Mouse (Mus musculus): ENCODE data around the gene Il10ra. TPM values are rescaled to one million over a fixed set of nuclear protein-coding genes. Genes with fewer than 3 reads are reported as not detected.
A peak's percentile ranks its signal among the peaks of the same experiment; 100 is the strongest.

The Il10ra gene
- polyA plus RNA-seq, 1 experiment from 2014 or later = 1.1 TPM

DNA sequence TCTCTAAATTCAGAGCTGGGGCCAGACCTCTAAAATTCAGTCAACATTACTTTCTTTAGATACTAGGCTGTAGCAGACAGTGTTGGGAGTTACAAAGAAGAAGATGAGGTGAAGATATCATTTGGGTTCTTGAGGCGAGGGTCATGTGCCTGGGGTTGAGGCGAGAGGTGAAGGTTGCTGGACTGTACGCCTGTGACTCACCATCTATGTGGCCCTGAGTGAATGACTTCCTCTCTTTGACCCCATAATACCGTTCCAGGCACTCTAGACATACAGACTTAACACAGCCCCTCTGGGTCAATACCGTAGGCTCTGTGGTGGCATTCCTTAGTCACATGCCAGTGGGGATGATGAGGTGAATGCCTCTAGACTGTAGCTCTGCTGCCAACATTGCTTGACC, 13.5 kb upstream of the Il10ra start:
- H3K36me3 ChIP-seq = no peaks in the 10 kb centered on the region
- H3K9me3 ChIP-seq = no peaks in the 10 kb centered on the region
- H3K4me3 ChIP-seq = no peak overlapping the region
- no peaks in the 10 kb centered on the region for H3K27me3 ChIP-seq
- no peak overlapping the region for H3K27ac ChIP-seq (replicated peaks)
- H3K4me2 ChIP-seq = no peak overlapping the region
- WGBS = 89% methylated on average over 5 of the region's 5 CpGs
- H3K9ac ChIP-seq = no peak overlapping the region
- ATAC-seq (ENCODE audit: low read depth) = no peak
- no peaks in the 10 kb centered on the region for H3K4me1 ChIP-seq (replicated peaks)

DNA sequence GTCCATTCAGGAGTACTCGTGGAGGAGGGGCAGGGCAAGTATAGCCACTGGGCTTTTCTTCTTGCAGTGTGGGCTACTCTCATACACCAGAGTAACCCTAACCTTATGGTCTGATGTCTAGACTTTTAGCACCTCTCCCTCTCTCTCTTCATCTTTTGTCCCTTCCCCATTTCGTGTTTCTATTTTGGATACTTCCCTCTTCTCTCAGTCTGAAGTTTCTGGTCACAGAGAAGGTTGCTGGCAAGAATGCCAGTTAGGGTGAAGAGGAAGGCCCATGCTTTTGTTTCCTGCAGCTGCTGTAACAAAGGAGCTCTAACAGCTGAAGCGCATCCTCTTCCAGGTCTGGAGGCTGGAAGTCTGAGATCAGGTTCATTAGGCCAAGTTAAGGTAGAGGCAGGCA, 11.9 kb upstream of the Il10ra start:
- H3K4me2 ChIP-seq = no peak overlapping the region
- no peaks in the 10 kb centered on the region for H3K27me3 ChIP-seq
- no peaks in the 10 kb centered on the region for H3K36me3 ChIP-seq
- 82% methylated on average over 3 of the region's 3 CpGs for WGBS
- H3K9ac ChIP-seq = no peak overlapping the region
- no peaks in the 10 kb centered on the region for H3K9me3 ChIP-seq
- no peak overlapping the region for H3K27ac ChIP-seq (replicated peaks)
- no peaks in the 10 kb centered on the region for H3K4me1 ChIP-seq (replicated peaks)
- H3K4me3 ChIP-seq = no peak overlapping the region
- ATAC-seq (ENCODE audit: low read depth) = no peak

GRCm38 (mm10) chr9:45280059-45280458, 11.1 kb upstream of the Il10ra start:
- Histone ChIP-seq H3K9me3 (no peaks in the 10 kb centered on the region), H3K27ac (replicated peaks) (no peak overlapping the region), H3K4me1 (replicated peaks) (no peaks in the 10 kb centered on the region), H3K27me3 (no peaks in the 10 kb centered on the region), H3K4me3 (no peak overlapping the region), H3K9ac (no peak overlapping the region), H3K4me2 (no peak overlapping the region), H3K36me3 (no peaks in the 10 kb centered on the region)
- ATAC-seq (ENCODE audit: low read depth) = no peak
- WGBS = 77% methylated on average over 3 of the region's 3 CpGs

GRCm38 (mm10) chr9:45274635-45275034, 5.7 kb upstream of the Il10ra start:
- H3K9me3 ChIP-seq = no peaks in the 10 kb centered on the region
- peaks cover 18% of the 10 kb centered on the region for H3K27me3 ChIP-seq
- H3K4me1 ChIP-seq (replicated peaks) = no peaks in the 10 kb centered on the region
- no peak overlapping the region for H3K4me2 ChIP-seq
- no peak overlapping the region for H3K4me3 ChIP-seq
- H3K36me3 ChIP-seq = no peaks in the 10 kb centered on the region
- no peak for ATAC-seq (ENCODE audit: low read depth)
- 93% methylated on average over 2 of the region's 2 CpGs for WGBS
- no peak overlapping the region for H3K27ac ChIP-seq (replicated peaks)
- no peak overlapping the region for H3K9ac ChIP-seq

DNA sequence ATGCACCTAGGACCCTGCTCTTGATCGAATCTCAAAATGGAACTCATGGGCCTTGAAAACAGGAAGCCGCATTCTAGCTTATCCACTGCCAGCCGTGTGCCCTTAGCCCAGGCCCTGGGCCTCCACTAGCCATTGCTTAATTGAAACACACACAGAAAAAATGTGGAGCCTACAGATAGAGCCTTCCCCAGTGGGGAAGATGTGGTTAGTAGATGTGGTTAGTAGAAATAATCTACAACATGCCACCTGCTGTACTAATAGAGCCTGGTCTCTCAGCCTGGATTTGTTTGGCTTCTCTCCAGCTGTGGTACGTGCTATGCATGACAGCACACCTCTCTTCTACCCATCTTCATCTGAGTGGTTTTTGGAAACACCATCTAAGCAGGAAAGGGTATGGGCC, 5.3 kb upstream of the Il10ra start:
- Histone ChIP-seq H3K4me2 (no peak overlapping the region), H3K27ac (replicated peaks) (0 out of 2 replicates have a peak overlapping the region, but pooled peaks have one; percentile 46), H3K4me3 (no peak overlapping the region), H3K36me3 (no peaks in the 10 kb centered on the region), H3K27me3 (peaks cover 22% of the 10 kb centered on the region), H3K9ac (no peak overlapping the region), H3K4me1 (replicated peaks) (peaks cover 2% of the 10 kb centered on the region; the same call in 1 of the 2 replicates), H3K9me3 (no peaks in the 10 kb centered on the region)
- 81% methylated on average over 4 of the region's 4 CpGs for WGBS
- ATAC-seq (ENCODE audit: low read depth) = no peak

GRCm38 (mm10) chr9:45272213-45272612, 3.3 kb upstream of the Il10ra start:
- no peaks in the 10 kb centered on the region for H3K36me3 ChIP-seq
- WGBS = 45% methylated on average over 5 of the region's 5 CpGs
- no peak overlapping the region for H3K4me3 ChIP-seq

DNA sequence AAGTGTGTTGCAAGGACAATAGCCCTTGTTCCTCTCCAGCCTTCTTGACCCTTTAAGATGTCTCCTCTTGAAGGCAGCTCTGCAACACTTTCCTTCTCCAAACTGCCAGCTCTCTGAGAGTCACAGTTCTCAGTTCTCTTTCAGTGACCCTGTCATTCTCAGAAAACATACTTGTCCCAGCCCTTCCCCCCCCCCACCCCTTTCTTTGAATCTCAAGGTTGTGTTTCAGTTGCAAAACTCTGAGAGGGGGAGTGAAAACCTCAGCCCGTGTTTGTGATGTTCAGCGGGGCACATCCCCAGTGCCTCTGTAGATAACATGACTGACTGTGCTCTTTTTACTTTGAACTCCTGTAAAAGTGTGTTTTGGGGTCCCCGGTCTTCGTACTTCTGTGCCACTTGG, 870 bp downstream of the Il10ra start:
- Histone ChIP-seq H3K27me3 (peaks cover 42% of the 10 kb centered on the region), H3K9me3 (no peaks in the 10 kb centered on the region), H3K27ac (replicated peaks) (no peak overlapping the region), H3K9ac (no peak overlapping the region), H3K4me3 (no peak overlapping the region), H3K36me3 (no peaks in the 10 kb centered on the region), H3K4me1 (replicated peaks) (peaks cover 12% of the 10 kb centered on the region), H3K4me2 (no peak overlapping the region)
- WGBS = 69% methylated on average over 4 of the region's 4 CpGs
- ATAC-seq (ENCODE audit: low read depth) = no peak

More at GRCm38 (mm10) chr9:45272213-45272612, 3.3 kb upstream of the Il10ra start:
- Histone ChIP-seq H3K4me1 (replicated peaks) (peaks cover 12% of the 10 kb centered on the region), H3K27ac (replicated peaks) (no peak overlapping the region), H3K9ac (no peak overlapping the region), H3K9me3 (no peaks in the 10 kb centered on the region), H3K4me2 (no peak overlapping the region), H3K27me3 (peaks cover 42% of the 10 kb centered on the region)
- ATAC-seq (ENCODE audit: low read depth) = no peak

DNA sequence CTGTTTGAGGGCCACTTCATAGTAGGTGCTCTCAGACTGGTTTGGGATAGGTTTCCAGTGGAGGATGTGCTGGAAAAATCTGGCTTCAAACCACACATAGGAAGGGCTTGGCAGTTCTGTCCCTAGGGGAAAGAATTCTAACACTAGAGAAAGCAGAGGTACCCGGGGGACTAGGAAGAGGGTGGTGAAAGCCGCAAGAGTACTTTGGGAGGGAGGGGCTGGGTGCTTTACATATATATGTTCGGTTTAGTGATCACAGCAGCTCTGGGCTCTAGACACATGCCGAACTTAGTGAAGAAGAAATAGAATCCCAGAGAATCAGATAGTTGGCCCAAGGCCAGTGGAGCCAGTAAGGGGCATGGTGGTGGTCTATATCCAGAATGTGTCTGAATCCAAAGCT, 1.9 kb downstream of the Il10ra start:
- Histone ChIP-seq H3K4me1 (replicated peaks) (peaks cover 12% of the 10 kb centered on the region), H3K4me2 (no peak overlapping the region), H3K27ac (replicated peaks) (no peak overlapping the region), H3K27me3 (peaks cover 42% of the 10 kb centered on the region), H3K9me3 (no peaks in the 10 kb centered on the region), H3K36me3 (no peaks in the 10 kb centered on the region), H3K4me3 (no peak overlapping the region), H3K9ac (no peak overlapping the region)
- 86% methylated on average over 4 of the region's 4 CpGs for WGBS
- ATAC-seq (ENCODE audit: low read depth) = no peak

DNA sequence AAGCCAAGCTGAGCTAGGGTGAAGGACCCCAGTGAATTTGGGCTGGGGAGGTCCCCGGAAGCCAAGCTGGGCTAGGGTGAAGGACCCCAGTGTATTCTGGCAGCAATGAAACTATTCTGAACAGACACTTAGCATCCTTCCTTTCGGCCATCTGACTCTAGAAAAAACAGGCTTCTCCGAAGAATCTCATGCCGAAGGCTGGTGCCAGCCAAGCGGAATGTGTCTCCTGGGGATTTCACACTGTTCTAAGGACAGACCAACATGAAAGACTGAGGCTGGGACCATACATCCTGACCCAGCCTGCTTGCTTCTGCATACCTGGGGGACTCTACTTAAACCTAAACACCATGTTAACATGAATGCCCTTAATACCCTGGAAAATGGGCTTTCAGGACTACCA, 7.1 kb downstream of the Il10ra start:
- Histone ChIP-seq H3K4me2 (no peak overlapping the region), H3K9me3 (no peaks in the 10 kb centered on the region), H3K9ac (no peak overlapping the region), H3K4me1 (replicated peaks) (no peaks in the 10 kb centered on the region; the same call in 1 of the 2 replicates), H3K27me3 (no peaks in the 10 kb centered on the region), H3K36me3 (no peaks in the 10 kb centered on the region), H3K27ac (replicated peaks) (no peak overlapping the region), H3K4me3 (no peak overlapping the region)
- no peak for ATAC-seq (ENCODE audit: low read depth)
- 73% methylated on average over 5 of the region's 5 CpGs for WGBS

DNA sequence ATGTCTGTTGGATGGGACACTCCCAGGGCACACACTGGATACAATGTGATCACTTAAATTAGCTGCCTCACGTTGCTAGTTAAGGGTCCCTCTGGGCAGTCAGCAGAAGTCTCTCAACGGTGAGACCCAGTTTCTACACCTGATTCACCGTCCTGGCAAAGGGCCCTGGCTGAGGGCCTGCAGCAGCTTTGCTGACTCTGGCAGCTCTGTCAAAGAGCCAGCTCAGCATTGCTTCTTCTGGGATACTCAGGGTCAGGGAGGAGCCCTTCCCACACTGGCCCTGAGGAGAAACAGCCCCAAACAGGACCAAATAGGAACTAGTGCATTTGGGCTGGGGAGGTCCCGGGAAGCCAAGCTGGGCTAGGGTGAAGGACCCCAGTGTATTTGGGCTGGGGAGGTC, 7.5 kb downstream of the Il10ra start:
- 57% methylated on average over 4 of the region's 4 CpGs for WGBS
- Histone ChIP-seq H3K9ac (no peak overlapping the region), H3K4me2 (no peak overlapping the region), H3K36me3 (no peaks in the 10 kb centered on the region), H3K27me3 (no peaks in the 10 kb centered on the region), H3K27ac (replicated peaks) (no peak overlapping the region), H3K4me3 (no peak overlapping the region), H3K9me3 (no peaks in the 10 kb centered on the region), H3K4me1 (replicated peaks) (no peaks in the 10 kb centered on the region; the same call in 1 of the 2 replicates)
- no peak for ATAC-seq (ENCODE audit: low read depth)

DNA sequence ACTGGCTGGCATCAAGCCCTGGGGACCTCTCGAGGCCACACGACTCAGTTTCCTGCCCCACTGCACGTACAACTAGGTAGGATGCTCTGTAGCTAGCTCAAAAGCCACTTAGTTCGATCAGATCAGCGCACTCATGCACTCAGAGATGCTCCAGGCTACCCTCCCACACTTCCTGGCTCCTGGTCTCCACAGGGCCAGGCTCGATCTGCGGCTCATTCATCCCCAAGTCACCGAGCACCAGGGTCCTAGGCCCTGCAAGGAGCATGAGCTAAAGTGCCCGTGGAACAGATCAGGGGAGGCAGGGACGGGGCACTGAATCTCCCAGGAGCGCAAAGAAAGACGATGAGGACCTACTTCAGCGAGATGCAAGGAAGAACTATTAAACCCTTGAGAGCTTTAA, 9.9 kb downstream of the Il10ra start:
- Histone ChIP-seq H3K27me3 (no peaks in the 10 kb centered on the region), H3K4me1 (replicated peaks) (no peaks in the 10 kb centered on the region; the same call in 1 of the 2 replicates), H3K9ac (no peak overlapping the region), H3K4me2 (no peak overlapping the region), H3K36me3 (no peaks in the 10 kb centered on the region), H3K9me3 (no peaks in the 10 kb centered on the region), H3K4me3 (no peak overlapping the region), H3K27ac (replicated peaks) (no peak overlapping the region)
- ATAC-seq (ENCODE audit: low read depth) = no peak
- WGBS = 90% methylated on average over 13 of the region's 13 CpGs

- no peaks in the 10 kb centered on the region for H3K36me3 ChIP-seq
- no peak overlapping the region for H3K4me2 ChIP-seq
- no peaks in the 10 kb centered on the region for H3K4me1 ChIP-seq (replicated peaks)
- no peak overlapping the region for H3K9ac ChIP-seq
- H3K9me3 ChIP-seq = no peaks in the 10 kb centered on the region
- no peak overlapping the region for H3K27ac ChIP-seq (replicated peaks)
- 92% methylated on average over 5 of the region's 5 CpGs for WGBS
- ATAC-seq (ENCODE audit: low read depth) = no peak
- H3K27me3 ChIP-seq = no peaks in the 10 kb centered on the region
- H3K4me3 ChIP-seq = no peak overlapping the region
Observed at GRCm38 (mm10) chr9:45255967-45256366, 13.0 kb downstream of the Il10ra start.

DNA sequence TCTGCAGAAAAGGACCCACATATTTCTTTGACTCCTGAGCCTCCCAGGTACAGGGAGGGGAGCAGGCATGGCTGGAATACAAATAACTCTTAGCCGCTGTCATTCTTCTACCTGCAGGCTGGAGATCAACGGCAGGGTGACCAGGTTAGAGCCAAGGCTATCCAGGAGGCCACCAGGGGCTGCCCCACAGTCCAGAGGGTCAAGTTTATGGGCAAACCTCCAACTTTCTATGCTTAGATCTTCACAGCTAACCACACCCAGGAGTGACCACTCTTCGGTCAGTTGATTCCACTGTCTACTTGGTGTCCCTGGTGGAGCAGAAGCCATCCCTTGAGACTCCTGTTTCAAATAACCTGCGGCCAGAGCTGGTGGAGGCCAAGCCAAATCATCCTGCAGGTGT, 13.5 kb downstream of the Il10ra start:
- ATAC-seq (ENCODE audit: low read depth) = no peak
- Histone ChIP-seq H3K4me2 (no peak overlapping the region), H3K4me1 (replicated peaks) (no peaks in the 10 kb centered on the region), H3K36me3 (no peaks in the 10 kb centered on the region), H3K9ac (no peak overlapping the region), H3K27ac (replicated peaks) (no peak overlapping the region), H3K4me3 (no peak overlapping the region), H3K27me3 (no peaks in the 10 kb centered on the region), H3K9me3 (no peaks in the 10 kb centered on the region)
- WGBS = 91% methylated on average over 4 of the region's 4 CpGs

All from neural tube, embryonic 13.5 days (tissue).